Mouse (Mus musculus): ENCODE results near the gene Med12l.

Med12l gene

GRCm38 (mm10) chr3:59005271-59005995, at the start of gene Med12l:
Gene Med12l, plus strand, starts transcription at chr3:59005825.
- DNase-seq: peak; percentile 5 to 13

- no peak for DNase-seq
Observed at GRCm38 (mm10) chr3:58961166-58961565, 44.5 kb upstream of the Med12l start.

- no peak for DNase-seq
Observed at GRCm38 (mm10) chr3:58977413-58977812, 28.2 kb upstream of the Med12l start.

- no peak for DNase-seq
Observed at GRCm38 (mm10) chr3:58977906-58978622, 27.6 kb upstream of the Med12l start.

- DNase-seq: no peak
Observed at GRCm38 (mm10) chr3:58980579-58980978, 25.0 kb upstream of the Med12l start.

- DNase-seq: peak; percentile 4 to 25
Observed at GRCm38 (mm10) chr3:58982896-58983837, 22.5 kb upstream of the Med12l start.

- no peak for DNase-seq
Observed at GRCm38 (mm10) chr3:58983838-58984598, 21.6 kb upstream of the Med12l start.

- DNase-seq: no peak
Observed at GRCm38 (mm10) chr3:58985816-58986215, 19.8 kb upstream of the Med12l start.

GRCm38 (mm10) chr3:58989374-58989773, 16.3 kb upstream of the Med12l start:
- no peak for DNase-seq

GRCm38 (mm10) chr3:58990556-58990955, 15.1 kb upstream of the Med12l start:
- no peak for DNase-seq

- no peak for DNase-seq
Observed at GRCm38 (mm10) chr3:58992122-58992521, 13.5 kb upstream of the Med12l start.

GRCm38 (mm10) chr3:58993619-58994018, 12.0 kb upstream of the Med12l start:
- no peak for DNase-seq

- no peak for DNase-seq
Observed at GRCm38 (mm10) chr3:59003756-59004155, 1.9 kb upstream of the Med12l start.

GRCm38 (mm10) chr3:59005996-59006730, 538 bp downstream of the Med12l start:
- peak; percentile 6 to 16 for DNase-seq

- DNase-seq: peak; percentile 10 to 26
Observed at GRCm38 (mm10) chr3:59006731-59007441, 1.3 kb downstream of the Med12l start.

GRCm38 (mm10) chr3:59010276-59010675, 4.7 kb downstream of the Med12l start:
- DNase-seq: no peak

GRCm38 (mm10) chr3:59015698-59016412, 10.2 kb downstream of the Med12l start:
- DNase-seq: no peak

GRCm38 (mm10) chr3:59016501-59016900, 10.9 kb downstream of the Med12l start:
- DNase-seq: no peak

GRCm38 (mm10) chr3:59021236-59021635, 15.6 kb downstream of the Med12l start:
- DNase-seq: no peak

GRCm38 (mm10) chr3:59022251-59022650, 16.6 kb downstream of the Med12l start:
- no peak for DNase-seq

Measured in spleen, adult 18-20 months (tissue).